25 mouse cellular contexts compared by ENCODE assay signal in the genomic region with DNA sequence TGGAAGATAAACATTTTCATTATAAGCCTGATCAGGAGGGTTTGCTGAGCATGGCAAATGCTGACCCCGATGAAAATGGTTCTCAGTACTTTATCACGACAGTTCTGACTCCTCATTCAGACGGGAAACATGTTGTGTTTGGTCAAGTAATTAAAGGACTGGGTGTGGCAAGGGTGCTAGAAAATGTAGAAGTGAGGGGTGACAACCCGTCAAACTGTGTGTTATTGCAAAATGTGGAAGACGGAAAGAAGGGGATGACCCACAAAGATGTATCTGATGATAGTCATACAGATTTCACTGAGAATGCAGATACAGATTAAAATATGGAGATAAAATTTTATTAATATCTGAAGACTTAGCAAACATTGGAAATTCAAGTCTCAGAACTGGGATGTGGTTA.
"Had no signal": no experiment of that assay in that cellular context is flagged by ENCODE, and none has a peak within 500 bp of the region (broad histone marks: within the 10 kb centered on the region; RNA-seq: fewer than 3 reads in every experiment).

No protein-coding gene starts in this region.

- H3K4me3 ChIP-seq: gastrocnemius, adult 2 months; heart, adult 2 months; heart, embryonic 13.5 days; heart, embryonic 15.5 days; hindbrain, embryonic 13.5 days; hindbrain, embryonic 15.5 days; intestine, embryonic 15.5 days; layer of hippocampus, adult 2 months; left cerebral cortex, adult 2 months; limb, embryonic 10.5 days; limb, embryonic 12.5 days; liver, embryonic 13.5 days had no signal

- H3K27me3 ChIP-seq: heart, embryonic 13.5 days; heart, embryonic 15.5 days; hindbrain, embryonic 13.5 days; hindbrain, embryonic 15.5 days; intestine, embryonic 15.5 days; limb, embryonic 12.5 days; liver, embryonic 13.5 days had no signal

- ATAC-seq: hindbrain, postnatal 0 days; intestine, embryonic 15.5 days; intestine, postnatal 0 days had no signal

- H3K4me1 ChIP-seq: heart, embryonic 13.5 days; heart, embryonic 15.5 days; hindbrain, embryonic 13.5 days; hindbrain, embryonic 15.5 days; intestine, embryonic 15.5 days; limb, embryonic 10.5 days; limb, embryonic 12.5 days had no signal

- DNase-seq: gastrocnemius, adult 2 months; gastrocnemius, postnatal 10 days; gastrocnemius, postnatal 25 days; heart, adult 11 months; heart, adult 2 months; heart, postnatal 14 days; heart, postnatal 36 days; kidney, adult 18-20 months; kidney, adult 8-10 months; kidney, postnatal 10 days; kidney, postnatal 25 days; kidney, postnatal 4 days; liver; liver, embryonic 13.5 days had no signal

- H3K36me3 ChIP-seq: heart, embryonic 13.5 days; heart, embryonic 15.5 days; hindbrain, embryonic 13.5 days; hindbrain, embryonic 15.5 days; intestine, embryonic 15.5 days; limb, embryonic 10.5 days; limb, embryonic 12.5 days; liver, embryonic 13.5 days had no signal

- H3K27ac ChIP-seq: gastrocnemius, adult 2 months; heart, adult 2 months; heart, embryonic 13.5 days; heart, embryonic 15.5 days; hindbrain, embryonic 13.5 days; hindbrain, embryonic 15.5 days; hindbrain, postnatal 0 days; intestine, embryonic 15.5 days; layer of hippocampus, adult 2 months; left cerebral cortex, adult 2 months; limb, embryonic 10.5 days; limb, embryonic 12.5 days; liver, embryonic 13.5 days had no signal

- H3K9me3 ChIP-seq: heart, embryonic 13.5 days; heart, embryonic 15.5 days; hindbrain, embryonic 13.5 days; hindbrain, embryonic 15.5 days; intestine, embryonic 15.5 days; limb, embryonic 10.5 days; limb, embryonic 12.5 days; liver, embryonic 13.5 days had no signal
